Mouse (Mus musculus): ENCODE results near the gene Mtg1. TPM values are rescaled to one million over a fixed set of nuclear protein-coding genes. Genes with fewer than 3 reads are reported as not detected.

Gene Mtg1
- total RNA-seq (2021), result 10 to 100 TPM; 28.6 to 31.4 TPM
- long read RNA-seq, experiment 1, transcript Mtg1-201 (11 exons, 1,595 nt), result major isoform, 21 of 28 reads
- long read RNA-seq, experiment 1, partial matches to known transcripts, result 0 of 28 reads
- long read RNA-seq, experiment 1, other reads (novel, unspliced or antisense), result 7 of 28 reads
- long read RNA-seq, experiment 2, transcript Mtg1-201 (11 exons, 1,595 nt), result major isoform, 48 of 56 reads
- long read RNA-seq, experiment 2, partial matches to known transcripts, result 1 of 56 reads
- long read RNA-seq, experiment 2, other reads (novel, unspliced or antisense), result 6 of 56 reads

DNA sequence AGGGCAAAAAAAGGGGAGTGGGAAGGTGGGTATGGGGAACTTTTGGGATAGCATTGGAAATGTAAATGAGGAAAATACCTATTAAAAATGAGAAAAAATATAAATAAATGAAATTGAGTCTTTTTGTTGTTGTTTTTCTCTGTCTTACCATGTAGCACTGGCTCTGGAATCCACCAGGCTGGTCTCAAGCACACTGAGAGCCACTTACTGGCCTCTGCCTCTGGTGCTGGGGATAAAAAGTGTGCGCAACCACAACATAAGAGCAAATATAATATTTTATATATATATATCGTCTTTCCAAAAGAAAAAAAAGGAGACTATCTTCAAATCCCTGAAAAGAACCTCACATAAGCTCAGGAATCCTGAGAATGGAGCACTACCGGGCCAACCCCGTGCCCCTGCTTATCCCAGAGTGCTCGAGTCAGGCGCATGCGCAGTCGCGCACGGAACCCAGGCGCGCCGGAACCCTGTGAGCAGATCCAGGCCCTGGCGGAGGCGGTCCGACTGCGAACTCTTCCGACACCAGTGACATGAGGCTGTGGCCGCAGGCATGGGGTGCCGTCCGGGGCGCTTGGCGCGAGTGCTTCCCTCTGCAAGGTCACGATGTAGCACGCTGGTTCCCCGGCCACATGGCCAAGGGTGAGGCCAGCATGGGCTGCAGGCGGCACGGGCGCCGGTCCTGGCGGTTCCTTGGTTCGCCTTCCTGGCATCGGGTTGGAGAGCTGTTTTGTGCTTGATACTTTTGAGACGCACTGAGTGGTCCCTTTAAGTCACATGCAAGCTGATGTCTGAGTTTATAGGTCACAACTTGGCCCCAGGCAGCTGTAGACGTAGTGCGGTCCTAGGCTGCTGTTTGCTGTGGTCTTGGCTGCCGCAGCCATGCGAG is at the start of gene Mtg1:
Gene Mtg1 (plus strand): TSS at position 430 of the 886 bp plus-strand sequence.
- peak; percentile 99 for DNase-seq (ENCODE audit: low spot score in 2 of 2)

DNA sequence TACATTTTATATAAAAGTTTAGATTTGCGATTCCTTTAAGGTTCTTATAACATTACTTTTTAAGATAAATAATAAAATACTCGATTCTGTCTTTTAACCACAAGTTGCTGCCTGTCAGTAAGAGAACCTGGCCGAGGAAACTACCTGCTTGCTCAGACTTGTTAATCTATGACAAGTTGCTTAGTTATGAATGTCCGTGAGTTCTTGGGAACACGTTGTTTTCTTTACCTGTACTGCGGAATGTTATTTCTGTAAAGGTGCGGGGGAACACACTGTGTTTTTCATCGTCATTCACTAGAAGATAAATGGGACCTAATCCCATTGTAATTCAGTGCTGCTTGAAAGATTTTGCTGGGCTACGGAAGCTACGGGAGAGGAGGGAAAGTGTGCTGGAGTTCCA is 46.8 kb upstream of the Mtg1 start:
- DNase-seq (ENCODE audit: low spot score in 2 of 2), result no peak

DNA sequence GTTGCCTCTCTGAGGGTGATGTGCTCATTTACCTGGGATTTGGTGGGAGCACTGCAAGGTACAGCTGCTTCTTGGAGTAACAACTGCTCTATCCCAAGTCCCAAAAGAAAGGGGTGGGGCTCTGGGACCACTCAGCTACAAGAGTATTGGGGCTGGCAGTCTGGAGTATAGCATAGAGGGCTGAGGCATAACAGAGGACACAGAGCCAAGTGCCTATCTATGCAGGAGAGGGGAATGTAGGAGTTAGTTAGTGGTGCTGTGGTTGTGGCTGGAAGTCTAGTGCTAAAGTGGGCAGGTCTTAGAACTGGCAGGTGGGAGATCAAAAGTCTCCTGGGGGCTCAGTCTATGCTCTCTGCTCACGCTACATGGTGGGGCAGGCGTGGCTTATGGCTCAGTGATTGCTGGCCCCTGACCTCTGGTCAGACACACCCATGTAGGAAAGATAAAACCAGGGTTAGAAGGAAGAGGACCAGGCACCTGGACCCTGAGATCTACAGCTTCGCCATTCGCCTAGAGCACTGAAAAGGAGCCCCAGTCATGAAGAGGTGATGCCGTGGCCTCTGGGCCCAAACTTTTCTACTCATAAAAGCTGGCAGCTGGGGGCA is 44.3 kb upstream of the Mtg1 start, which contains the start of gene Prap1:
Gene Prap1 (plus strand): TSS at position 472 of the 605 bp plus-strand sequence.
- no peak for DNase-seq (ENCODE audit: low spot score in 2 of 2)

DNA sequence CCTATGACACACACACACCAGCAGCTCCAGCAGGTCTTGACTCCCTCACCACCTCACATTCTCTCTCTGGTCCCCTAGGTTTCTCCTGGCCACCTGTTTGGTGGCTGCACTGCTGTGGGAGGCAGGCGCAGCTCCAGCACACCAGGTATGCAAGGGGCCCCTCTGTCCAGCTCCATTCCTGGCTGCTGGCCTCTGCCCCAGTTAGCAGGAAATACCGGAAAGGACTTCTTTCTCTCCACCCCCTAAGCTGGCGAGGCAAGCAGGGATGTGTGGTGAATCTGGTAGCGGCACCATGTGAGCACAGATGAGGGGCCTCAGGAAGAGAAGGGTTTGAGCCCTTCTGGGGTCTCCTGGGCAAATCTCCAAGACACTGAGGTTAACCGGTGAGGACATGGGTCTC is 42.4 kb upstream of the Mtg1 start:
- DNase-seq (ENCODE audit: low spot score in 2 of 2), result no peak

DNA sequence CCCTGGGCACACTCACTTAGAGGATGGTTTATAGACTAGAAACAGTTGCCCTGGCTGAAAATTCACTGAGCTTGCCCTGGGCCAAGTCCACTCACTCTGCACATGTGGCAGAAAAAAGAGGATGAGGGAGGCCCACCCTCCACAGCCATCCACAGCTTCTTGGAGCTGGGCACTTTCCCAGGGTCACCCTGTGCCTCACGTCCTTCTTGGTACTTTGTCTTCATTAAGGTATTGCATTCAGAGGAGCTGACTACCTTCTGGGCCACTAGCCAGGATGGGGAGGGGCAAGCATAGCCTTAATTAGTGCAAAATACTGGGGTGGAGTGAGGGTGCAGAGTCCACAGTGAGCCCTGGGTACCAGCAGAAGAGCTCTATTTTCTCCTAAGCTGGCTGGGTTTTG is 41.8 kb upstream of the Mtg1 start:
- DNase-seq (ENCODE audit: low spot score in 2 of 2), result no peak

DNA sequence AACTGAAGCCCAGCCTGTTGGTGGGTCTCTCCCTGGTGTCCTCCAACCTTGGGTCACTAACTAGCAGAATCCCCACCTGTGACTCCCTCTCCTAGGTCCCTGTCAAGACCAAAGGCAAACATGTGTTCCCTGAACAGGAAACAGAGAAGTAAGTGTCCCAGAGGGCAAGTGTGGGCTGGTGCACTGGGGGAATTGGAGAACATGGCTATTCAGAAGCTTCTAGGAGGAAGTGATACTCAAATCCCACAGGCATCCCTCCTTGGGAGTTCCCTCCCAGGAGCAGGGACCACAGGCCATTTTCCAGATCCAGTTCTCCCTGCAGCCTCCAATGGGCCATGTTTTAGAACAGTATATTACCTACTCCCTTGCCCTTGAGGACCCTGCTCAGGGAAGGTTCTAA is 41.3 kb upstream of the Mtg1 start:
- DNase-seq (ENCODE audit: low spot score in 2 of 2), result no peak

DNA sequence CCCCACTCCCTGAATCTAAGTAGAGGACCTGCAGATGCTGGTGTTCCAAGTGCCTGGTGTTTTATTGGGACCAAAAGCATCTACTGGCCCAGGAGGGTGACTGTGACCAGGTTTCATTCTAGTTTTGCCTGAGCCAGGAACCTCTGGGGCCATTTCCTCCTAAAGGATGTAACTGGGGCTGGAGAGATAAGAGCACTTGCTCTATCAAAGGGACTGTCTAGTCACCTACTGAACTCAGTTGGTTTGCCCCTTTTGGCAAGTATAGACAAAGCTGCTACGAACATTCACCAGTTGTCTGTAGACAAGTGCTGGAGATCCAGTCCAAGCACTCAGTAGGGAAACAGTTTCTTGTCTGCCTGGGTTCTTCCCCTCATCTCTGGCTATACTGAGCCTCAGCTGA is 38.9 kb upstream of the Mtg1 start:
- DNase-seq (ENCODE audit: low spot score in 2 of 2), result no peak

DNA sequence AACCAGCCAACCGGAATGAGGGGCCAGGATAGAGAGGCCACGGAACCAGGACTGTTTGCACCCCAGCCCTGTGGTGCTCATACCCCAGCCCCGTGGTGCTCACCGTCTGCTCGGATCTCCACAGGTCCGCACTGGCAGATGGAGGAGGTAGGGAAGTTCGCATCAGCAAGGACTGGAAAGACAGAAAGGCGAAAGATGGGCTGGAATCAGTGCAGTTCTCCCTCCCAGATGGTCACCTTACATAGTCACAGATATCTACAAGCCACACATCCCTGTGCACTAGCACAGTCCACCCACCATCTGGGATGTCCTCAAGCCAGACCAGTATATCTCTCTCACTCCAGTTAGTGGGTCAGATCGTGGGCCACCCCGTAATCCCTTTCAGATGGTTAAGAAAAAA is 35.9 kb upstream of the Mtg1 start:
- DNase-seq (ENCODE audit: low spot score in 2 of 2), result no peak

DNA sequence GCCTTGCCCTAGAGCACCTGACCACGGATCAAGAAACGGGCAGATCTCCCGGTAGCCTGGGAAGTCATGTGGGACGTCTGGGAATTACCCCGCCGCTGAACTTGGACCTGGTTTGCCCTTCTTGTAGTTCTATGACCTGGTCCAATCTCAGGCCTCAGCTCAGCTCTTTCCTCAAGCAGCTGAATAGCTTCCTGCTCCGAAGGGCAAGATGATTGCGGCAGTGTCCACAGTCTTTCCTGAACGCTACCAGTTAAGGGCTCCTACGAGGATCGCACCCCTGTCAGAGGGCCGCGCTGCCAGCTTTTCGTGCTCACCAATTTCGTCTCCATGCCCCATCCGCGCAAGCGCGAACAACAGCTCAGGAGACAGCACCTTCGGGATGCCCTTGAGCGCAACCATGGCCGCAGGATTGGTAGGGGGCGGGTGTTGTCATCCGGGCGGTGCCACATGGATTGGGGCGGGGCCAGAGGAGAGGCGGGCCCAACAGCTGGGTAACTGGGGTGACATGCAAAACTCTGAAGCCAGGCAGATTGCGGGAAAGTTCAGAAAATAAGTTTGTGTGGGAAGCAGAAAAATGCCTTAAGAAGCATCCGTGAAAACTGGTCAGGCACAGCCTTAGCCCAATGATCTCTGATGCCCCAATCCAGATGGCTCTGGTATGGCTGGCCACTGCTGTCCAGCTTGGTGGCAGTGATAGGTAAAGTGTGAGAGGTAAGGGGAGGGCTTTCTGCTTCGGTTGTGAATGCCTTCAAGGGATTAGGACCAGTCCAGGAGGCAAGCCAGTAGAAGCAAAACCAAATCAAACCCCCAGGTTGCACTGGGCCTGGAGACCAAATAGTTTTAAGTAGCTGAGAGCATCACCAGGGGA is 35.1 kb upstream of the Mtg1 start, which contains the start of gene Fuom:
Gene Fuom (minus strand): TSS at position 449 of the 868 bp plus-strand sequence.
- peak; percentile 85 to 89 for DNase-seq (ENCODE audit: low spot score in 2 of 2)

DNA sequence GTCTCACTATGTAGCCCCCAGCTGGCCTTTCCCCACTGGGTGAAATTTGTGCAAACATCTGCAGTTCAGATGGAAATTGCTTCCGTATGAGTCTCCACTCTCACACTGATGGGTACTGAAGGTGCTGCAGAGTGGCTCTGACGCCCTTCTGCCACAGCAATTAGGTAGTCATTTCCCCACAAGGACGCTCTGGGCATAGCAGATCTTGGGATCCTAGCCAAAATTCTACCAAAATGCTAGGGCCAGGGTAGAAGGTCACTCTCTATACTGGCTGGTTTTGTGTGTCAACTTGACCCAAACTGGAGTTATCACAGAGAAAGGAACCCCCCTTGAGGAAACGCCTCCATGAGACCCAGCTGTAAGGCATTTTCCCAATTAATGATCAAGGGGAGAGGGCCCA is 33.4 kb upstream of the Mtg1 start:
- no peak for DNase-seq (ENCODE audit: low spot score in 2 of 2)

DNA sequence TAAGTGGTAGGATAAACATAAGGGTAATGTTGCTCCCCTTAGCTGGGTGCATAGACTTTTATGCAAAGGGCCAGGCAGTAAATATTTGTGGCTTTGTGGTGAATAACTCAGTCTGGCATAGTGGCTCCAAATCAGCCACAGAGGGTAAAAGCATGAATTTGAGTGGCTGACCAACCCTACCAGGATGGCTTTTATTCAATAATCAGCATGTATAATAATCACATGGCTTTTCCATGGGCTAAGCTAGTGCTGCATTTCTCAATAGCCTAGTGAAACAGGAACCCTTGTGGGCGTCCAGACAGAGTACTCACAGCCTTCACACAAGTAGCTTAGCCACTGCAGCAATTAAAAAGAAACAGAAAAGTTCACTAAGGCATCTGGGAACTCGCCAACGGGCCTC is 25.4 kb upstream of the Mtg1 start:
- no peak for DNase-seq (ENCODE audit: low spot score in 2 of 2)

DNA sequence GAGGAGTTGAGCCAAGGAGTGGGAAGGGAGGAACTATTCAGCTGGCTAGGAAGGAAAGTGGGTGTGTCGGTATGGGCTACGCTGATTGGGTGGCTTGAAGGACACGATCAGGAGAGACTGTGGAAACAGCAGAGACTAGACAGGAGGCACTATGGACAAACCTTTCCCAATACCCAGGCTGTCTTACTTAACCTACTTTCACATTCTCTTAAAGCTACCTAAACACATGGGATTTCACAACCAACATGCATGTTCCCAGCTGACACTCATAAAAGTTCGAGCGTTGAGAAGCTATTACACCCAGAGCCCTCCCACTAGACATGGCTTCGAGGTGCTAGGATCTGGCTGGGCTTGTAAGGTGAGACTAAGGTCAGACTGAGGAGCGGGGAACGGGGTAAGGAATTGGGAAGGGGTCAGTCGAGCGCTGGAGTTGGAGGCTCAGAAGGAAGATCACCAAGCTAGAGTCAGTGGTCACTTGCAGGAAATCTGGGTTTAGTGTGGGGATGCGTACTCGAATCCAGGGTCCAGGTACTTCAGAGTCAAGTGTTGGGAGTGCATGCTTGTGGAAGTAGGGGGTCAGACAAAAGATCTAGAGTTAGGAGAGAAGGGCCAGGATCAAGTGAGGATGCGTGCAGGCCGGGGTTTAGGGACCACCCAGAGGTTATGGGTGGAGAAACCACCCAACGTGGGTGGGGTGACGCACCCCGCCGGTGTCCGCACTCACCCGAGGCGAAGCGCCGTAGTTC is 21.6 kb upstream of the Mtg1 start, which contains the start of gene Paox:
Gene Paox (plus strand): TSS at position 217 of the 746 bp plus-strand sequence.
- DNase-seq (ENCODE audit: low spot score in 2 of 2), result peak in 1 of 2 experiments; percentile 55

DNA sequence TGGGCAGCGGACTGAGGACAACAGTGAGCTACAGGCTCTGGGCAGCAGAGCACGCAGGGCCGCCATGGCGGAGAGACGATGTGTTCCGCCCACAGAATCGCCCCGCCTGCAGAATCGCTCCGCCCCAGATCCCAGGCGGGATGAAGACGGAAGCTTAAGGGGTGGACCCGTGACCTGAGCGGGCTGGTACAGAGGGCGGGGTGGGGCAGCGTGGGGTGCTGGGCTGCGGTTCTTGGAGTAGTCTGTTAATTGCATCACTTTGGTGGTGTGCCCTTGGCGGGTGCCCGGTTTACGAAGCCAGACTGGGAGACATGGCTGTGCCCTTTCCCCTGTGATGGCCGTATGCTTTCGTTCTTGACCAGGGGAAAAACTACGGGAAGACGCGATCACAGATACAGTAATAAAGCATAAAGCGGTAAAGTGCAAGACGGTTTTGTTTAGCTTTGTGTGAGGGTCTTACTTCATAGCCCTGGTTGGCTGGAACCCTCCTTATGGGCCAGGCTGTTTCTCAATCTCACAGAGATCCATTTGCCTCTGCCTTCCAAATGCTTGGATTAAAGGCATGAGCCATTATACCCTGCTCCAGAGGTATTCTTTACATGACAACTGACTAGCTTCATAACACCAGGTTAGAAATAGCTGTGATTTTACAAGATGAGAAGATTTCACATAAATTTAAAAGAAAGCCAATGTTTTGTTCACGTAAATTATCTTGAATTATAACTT is 20.9 kb upstream of the Mtg1 start, which contains the start of gene Echs1:
Gene Echs1 (minus strand): TSS at position 148 of the 726 bp plus-strand sequence.
- peak; percentile 86 for DNase-seq (ENCODE audit: low spot score in 2 of 2)

DNA sequence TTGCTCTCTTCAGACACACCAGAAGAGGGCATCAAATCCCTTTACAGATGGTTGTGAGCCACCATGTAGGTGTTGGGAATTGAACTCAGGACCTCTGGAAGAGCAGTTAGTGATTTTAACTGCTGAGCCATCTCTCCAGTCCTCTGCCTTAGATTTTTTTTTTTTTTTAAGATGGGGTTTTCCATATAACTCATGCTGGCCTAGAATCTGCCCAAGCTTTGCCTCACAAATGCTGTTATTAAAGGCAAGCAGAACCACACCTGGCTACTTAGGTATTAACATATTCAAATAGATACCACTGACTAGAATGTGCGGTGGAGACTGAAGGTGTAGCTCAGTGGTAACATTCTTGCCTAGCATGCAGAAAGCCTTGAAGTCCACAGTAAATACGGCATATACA is 16.9 kb upstream of the Mtg1 start:
- DNase-seq (ENCODE audit: low spot score in 2 of 2), result no peak

DNA sequence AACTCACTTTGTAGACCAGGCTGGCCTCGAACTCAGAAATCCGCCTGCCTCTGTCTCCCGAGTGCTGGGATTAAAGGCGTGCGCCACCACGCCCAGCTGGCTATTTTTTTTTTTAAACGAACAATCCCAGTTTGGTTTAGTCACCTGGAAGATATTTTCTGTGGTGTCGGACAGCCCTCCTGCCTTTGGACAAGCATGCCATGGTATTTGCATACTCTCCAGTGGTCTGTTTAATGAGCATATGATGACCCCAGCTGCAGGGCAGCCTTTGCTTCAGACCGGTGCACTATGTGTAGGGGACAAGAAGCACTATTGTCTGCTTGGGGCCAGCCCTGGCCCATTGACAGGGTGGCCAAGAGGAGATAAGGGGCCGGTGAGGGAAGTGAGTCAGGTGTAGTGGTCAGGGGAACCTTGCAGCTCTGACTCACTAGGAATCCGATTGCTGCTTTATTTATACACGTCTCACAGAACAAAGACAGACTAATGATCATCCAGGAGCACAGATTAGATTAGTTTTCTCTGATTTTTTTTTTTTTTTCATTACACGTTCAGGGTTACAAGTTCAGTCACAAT is 15.9 kb upstream of the Mtg1 start:
- no peak for DNase-seq (ENCODE audit: low spot score in 2 of 2)

DNA sequence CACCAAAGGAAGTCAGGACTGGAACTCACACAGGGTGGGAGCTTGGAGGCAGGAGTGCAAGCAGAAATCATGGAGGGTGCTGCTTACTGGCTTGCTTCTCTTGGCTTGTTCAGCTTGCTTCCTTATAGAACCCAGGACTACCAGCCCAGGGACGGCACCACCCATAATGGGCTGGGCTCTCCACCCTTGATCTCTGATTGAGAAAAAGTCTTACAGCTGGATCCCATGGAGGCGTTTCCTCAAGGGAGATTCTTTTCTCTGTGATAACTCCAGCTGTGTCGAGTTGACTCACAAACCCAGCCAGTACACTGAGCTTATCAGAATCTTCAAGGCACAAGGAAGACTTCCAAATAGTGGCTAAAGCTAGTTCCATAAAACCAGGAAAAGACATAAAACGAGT is 14.6 kb upstream of the Mtg1 start:
- no peak for DNase-seq (ENCODE audit: low spot score in 2 of 2)

DNA sequence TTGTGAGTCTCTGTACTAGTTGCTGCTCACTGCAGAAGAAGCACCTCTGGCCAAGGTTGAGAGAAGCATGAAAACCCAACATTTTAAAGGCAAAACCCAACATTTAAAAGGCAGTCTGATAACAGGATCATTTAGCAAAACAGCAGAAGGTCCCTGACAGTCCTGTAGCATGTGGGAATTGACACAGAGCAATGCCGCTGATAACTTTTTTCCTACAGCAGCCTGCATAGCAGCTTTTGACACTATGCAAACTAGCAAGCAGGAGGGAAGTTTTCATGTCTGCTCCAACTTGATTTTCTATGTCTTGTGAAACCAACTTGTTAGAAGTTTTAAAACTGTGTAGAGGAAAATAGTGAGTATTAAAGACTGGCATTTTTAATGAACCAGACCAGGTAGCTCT is 13.0 kb upstream of the Mtg1 start:
- DNase-seq (ENCODE audit: low spot score in 2 of 2), result no peak

DNA sequence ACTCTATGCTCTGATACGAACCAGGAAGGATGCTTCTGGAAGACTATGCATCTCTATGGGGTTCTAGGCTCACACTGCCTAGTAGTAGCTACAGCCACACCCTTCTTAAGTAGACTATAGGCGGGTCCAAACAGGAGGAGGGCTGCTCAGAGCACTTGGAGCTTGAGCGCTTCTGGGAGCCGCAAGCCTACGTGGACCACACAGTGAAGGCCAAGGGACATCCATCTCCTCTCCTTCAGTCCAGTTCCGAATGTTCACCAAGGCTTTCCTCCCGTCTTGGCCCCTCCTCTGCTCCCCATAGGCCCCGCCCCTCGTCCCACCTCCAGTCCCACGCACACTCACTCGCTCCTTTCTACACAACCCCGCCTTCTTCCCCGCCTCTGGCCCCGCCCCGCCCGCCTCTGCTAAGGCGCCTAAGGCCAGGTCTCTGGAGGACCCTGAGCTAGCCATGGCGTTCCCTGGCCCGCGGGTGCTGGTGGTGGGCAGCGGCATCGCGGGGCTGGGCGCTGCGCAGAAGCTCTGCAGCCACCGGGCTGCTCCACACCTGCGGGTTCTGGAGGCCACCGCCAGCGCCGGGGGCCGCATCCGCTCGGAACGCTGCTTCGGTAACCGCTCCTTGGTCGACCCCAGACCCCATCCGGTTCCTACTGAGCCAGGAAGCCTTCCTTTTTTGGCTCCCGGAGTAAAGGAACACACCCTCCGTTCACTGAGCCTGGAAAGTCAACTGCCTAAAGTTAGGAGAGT is 11.9 kb upstream of the Mtg1 start:
- peak; percentile 91 to 92 for DNase-seq (ENCODE audit: low spot score in 2 of 2)
